Mouse (Mus musculus) kidney, postnatal 25 days (tissue): ENCODE results near the gene Gm17334.
A peak's percentile ranks its signal among the peaks of the same experiment; 100 is the strongest.

ENCODE experiments used
- DNase-seq, 2 experiments: peaks; one replicate each; pipeline ENCODE4 v3.0.0; 2021; ENCODE audit warnings: mixed read lengths in 2 of 2

Gm17334 gene

DNA sequence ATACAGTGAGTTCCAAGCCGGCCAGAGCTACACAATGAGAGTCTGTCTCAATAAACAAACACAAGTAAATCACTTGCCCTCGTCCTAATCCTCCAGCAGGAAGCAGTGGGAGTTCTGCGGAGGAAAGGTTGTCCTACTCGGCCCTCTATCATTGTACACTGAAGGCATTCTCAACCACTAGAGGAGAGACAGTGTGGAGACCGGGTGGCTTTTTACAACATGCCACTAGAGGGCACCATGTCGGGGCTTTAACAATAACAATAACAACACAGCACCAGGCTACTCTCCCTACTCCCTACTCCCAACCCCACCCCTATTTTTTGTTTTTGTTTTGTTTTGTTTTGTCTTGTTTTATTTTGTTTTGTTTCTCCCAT lies 35.4 kb downstream of the Gm17334 start:
- DNase-seq: peak; percentile 72

DNA sequence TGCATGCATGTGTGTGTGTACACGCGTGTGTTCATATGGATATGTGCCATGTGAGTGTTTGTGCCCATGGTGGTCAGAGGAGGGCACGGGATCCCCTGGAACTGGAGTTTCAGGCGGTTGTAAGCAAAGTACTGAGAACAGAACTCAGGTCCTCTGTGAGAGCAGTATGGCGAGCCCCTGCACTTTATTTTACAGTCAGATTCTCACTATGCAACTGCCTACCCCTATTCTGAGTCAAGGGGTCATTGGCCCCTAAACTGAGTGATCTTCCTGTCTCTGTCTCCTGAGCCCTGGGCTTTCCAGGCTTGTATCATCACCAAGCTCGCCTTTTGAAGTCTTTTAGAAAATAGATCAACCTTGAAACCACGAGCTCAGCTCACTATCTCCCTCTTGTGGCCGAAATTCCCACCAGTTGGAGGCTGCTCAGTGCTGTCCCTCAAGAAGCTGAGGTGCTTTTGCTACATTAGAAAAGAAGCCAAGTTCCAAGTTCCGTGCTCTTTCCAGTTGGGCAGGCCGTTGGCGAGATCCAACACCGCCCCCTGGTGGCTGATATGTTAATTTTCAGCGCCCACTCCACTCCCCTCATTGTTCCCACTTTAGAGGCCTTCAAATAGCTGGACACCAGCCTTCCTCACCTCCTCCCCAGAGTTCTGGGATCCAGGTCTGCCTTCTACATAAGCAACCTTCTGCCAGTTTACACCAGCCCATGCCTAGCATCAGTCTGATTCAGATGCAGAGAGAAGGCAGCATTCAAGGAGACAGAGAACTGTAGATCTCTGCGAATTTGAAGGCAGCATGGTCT lies 36.0 kb downstream of the Gm17334 start:
- peak; percentile 75 to 84 for DNase-seq

DNA sequence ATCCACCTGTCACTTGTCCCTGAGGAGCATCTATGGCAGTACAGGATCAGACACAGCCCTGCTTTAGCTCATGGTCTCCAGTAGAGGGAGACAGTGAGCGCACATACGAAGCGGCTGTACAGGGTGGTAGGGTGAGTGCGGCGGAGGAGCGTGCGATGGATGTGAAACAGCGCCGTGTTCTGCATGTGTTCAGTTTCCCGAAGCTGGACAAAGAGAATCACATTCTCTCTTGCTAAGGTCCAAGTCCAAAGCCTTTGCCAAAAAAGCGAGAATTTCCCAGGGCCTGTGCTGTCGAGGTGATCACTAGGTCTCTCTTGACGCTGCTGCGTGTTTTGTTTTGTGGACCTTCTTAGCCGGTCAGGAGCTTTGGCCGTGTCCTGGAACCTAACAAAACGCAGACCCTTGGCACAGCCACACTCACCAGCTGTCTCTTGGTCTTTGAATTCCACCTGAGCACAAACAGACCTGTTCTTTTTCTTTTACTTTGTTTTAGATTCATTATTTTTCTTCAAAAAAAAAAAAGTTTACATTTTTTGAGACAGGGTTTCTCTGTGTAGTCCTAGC lies 37.2 kb downstream of the Gm17334 start:
- peak; percentile 62 to 70 for DNase-seq

DNA sequence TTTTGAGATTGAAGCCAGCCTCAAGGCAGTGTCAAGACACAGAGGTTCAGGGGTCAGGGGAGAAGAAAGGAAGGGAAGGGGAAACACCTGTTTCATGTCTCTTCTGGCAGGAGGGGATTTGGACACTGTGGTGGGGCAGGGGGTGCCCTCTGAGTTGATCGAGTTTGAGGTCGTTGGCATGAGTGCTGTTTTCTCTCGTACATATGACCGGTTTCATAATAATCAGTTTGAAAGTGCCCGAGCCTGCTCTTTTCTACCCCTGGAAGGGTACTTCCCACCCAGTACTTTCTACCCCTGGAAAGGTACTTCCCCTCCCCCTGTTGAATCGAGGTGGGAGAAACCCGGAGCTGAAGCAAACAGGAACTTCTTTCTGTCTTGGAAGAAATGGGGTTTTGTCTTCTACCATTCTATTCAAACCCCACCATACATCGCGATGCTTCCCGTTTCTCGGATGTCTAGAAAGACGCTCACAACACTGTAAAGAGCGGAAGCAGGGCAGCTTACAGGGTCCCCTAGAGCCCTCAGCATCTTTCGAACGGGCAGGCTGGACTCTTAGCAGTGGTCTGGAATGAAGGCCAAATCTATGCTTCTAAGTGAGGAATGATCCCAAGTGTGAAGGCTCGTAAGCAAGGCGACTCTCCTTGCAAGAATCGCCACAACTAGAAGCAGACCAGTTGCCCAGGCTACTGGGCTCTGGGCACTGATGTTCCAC lies 37.9 kb downstream of the Gm17334 start:
- no peak for DNase-seq

DNA sequence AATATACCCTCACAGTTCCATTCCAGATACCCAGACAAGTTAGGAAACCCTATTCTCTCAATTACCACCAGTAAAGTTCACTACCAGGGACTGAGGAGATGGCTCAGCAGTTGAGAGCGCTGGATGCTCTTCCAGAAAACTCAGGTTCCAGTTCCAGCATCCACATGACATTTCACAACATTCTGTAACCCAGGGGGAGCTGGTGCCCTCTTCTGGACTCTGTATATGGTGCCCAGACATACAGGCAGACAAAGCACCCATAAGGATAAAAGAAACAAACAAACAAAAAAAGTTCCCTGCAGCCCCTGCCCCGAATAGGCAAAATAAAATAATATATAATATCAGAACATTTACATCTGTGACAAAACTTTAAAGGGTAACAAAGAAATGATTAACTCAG lies 38.6 kb downstream of the Gm17334 start:
- DNase-seq: no peak

DNA sequence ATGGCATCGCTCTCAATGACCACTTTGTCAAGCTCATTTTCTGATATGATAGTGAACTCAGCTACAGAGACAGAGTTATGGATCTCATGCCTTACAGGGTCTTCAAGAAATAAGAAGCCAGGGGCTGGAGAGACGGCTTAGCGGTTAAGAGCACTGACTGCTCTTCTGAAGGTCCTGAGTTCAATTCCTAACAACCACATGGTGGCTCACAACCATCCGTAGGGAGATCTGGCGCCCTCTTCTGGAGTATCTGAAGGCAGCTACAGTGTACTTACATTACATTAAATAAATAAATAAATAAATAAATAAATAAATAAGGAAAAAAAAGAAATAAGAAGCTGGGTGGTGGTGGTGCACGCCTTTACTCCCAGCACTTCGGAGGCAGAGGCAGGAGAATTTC lies 39.2 kb downstream of the Gm17334 start:
- no peak for DNase-seq

DNA sequence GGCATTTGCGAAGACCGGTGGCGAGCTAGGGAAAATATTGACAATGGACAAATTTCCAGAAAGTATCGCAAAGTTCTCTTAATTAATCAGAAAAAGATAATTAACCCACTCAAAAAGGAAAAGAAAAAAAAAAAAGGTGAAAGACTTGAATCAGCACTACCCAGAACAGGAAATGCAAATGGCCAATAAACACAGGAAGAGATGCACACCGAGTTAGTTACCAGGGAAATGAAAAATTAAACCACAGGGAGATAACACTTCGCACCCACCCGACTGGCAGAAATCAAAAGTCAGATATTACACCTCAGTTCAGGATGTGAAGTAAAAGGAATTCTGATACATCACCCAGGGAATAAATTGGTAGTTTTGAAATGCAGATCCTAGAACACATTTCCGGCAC lies 40.7 kb downstream of the Gm17334 start:
- no peak for DNase-seq

DNA sequence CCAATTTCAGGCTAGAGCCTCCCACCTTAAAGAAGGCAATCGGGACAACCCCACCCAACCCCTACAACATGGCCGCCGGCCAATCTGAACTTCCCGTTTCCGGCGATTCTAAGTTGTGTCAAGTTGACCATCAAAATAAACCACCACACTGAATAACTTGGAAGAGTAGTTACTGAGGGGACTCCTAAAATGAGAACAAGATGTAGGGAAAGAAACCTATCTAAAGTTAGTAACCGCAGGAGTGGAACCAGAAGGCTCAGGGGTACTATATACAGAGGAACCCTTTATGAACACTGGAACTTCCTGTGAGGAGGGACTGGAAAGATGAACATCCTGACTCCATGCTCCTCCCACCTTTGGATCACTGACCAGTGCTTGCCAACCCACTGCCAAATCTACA lies 41.5 kb downstream of the Gm17334 start:
- no peak for DNase-seq
